Mouse (Mus musculus): ENCODE results near the gene Tst.

DNA sequence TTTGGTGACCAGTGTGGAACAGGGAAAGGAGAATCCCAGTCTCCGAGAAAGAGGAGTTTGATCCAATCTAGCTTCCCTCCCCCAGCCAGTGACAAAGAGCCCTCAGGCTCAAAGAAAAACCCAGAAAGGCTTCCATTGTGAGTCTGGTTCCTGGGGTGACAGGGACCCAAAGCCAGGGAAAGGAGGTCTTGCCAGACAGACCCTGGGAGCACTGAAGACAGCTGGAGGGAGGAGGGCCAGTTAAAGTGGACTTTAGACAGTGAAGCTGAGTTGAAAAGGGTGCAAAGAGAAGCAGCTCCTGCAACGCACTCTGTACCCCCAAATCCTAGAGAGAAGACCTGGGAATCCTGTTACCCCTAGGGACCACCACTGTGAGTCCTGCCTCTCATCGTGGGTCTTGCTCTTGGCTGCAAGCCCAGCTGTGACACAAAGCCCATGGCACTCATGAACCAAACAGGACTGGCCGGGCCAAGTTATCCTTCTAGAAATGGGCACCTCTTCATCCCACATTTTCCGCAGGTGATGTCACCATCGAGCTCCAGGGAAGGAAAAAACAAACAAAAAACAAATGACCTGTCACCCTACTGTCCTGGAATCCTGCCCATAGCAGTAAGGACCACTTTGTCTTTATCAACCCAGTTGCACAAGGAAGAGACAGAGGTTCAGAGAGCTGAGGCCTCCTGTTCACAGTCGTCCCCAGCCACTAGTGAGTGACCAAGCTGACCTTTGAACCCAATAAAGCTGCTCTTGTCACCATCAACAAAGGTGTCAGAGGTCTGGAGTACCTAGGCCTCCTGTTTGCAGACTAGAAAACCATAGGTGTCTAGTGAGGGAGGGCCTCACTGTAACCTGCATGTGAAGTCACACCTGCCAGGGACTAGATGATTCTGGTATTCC lies 21.2 kb downstream of the Tst start:
- TF ChIP-seq CTCF (conservative IDR thresholded peaks at IDR 0.05; ENCODE audit: insufficient read depth, insufficient read length, low read depth, low read length): no peak
- TF ChIP-seq POLR2A (IDR thresholded peaks at IDR 0.05; ENCODE audit: low read depth, low read length): no peak

Measured in kidney, adult 2 months (tissue).